Mouse (Mus musculus) C2C12 (cell line): Measurements from ENCODE around the gene Osbpl3. TPM values are rescaled to one million over a fixed set of nuclear protein-coding genes. Genes with fewer than 3 reads are reported as not detected.

Experiments
- H3K27me3 ChIP-seq: one replicate; pipeline ENCODE4 v1.6.1; 2011; ENCODE audit not compliant: control insufficient read depth, insufficient read depth, insufficient read length
- H3K36me3 ChIP-seq: one replicate; pipeline ENCODE4 v1.6.1; 2011; ENCODE audit not compliant: control insufficient read depth, insufficient read depth
- H3K4me3 ChIP-seq: one replicate; pipeline ENCODE4 v1.5.1; 2011; ENCODE audit warnings: mild to moderate bottlenecking, control low read depth; ENCODE audit not compliant: poor library complexity, insufficient read depth, severe bottlenecking
- H3K79me2 ChIP-seq: one replicate; pipeline ENCODE4 v1.6.1; 2011; ENCODE audit not compliant: control insufficient read depth, insufficient read depth
- H3K79me3 ChIP-seq: one replicate; pipeline ENCODE4 v1.6.1; 2011; ENCODE audit warnings: low read depth, control low read depth
- H3ac ChIP-seq: one replicate; pipeline ENCODE3; 2011; ENCODE audit warnings: low read depth; ENCODE audit not compliant: control insufficient read depth, insufficient read length
- CEBPB ChIP-seq: IDR thresholded peaks from one replicate; pipeline ENCODE4 v1.6.1; 2011; ENCODE audit warnings: low read depth, mild to moderate bottlenecking, control low read depth, moderate library complexity
- CTCF ChIP-seq: IDR thresholded peaks from one replicate; pipeline ENCODE4 v1.5.1; 2011; ENCODE audit not compliant: control insufficient read depth, insufficient read depth, insufficient read length
- FOSL1 ChIP-seq: IDR thresholded peaks from one replicate; pipeline ENCODE4 v1.8.0; 2011; ENCODE audit warnings: mild to moderate bottlenecking, low read length; ENCODE audit not compliant: poor library complexity, insufficient read depth, severe bottlenecking
- MAX ChIP-seq: IDR thresholded peaks from one replicate; pipeline ENCODE4 v1.6.1; 2011; ENCODE audit warnings: mild to moderate bottlenecking, control low read depth
- MYOD1 ChIP-seq: IDR thresholded peaks from one replicate; pipeline ENCODE4 v1.6.1; 2011; ENCODE audit warnings: low read depth; ENCODE audit not compliant: control insufficient read depth, insufficient read length
- MYOG ChIP-seq: IDR thresholded peaks from one replicate; pipeline ENCODE4 v1.6.1; 2011; ENCODE audit not compliant: control insufficient read depth, insufficient read length; ENCODE audit errors: extremely low read depth
- USF1 ChIP-seq: IDR thresholded peaks from one replicate; pipeline ENCODE4 v1.6.1; 2011; ENCODE audit warnings: low read depth, mild to moderate bottlenecking, control low read depth, moderate library complexity
- polyA plus RNA-seq: library from polyadenylated mRNA; unstranded; fragments of >200 nt; fragmentation: generic; extraction: Trizol; gene quantifications from one replicate; pipeline ENCODE4 v1.2.1, GENCODE M21; 2012; ENCODE audit warnings: missing spikeins

Osbpl3 gene
- polyA plus RNA-seq, 1 experiment = 17.6 TPM

GRCm38 (mm10) chr6:50331477-50331876 lies 124.5 kb downstream of the Osbpl3 start:
- H3K79me2 ChIP-seq = no peaks in the 10 kb centered on the region
- TF ChIP-seq CTCF (no peak), MYOG (no peak), MYOD1 (no peak), FOSL1 (no peak), USF1 (no peak), CEBPB (no peak)
- peaks cover 25% of the 10 kb centered on the region for H3K36me3 ChIP-seq
- no peak overlapping the region for H3ac ChIP-seq
- no peaks in the 10 kb centered on the region for H3K79me3 ChIP-seq
- no peaks in the 10 kb centered on the region for H3K27me3 ChIP-seq
- H3K4me3 ChIP-seq = no peak overlapping the region

DNA sequence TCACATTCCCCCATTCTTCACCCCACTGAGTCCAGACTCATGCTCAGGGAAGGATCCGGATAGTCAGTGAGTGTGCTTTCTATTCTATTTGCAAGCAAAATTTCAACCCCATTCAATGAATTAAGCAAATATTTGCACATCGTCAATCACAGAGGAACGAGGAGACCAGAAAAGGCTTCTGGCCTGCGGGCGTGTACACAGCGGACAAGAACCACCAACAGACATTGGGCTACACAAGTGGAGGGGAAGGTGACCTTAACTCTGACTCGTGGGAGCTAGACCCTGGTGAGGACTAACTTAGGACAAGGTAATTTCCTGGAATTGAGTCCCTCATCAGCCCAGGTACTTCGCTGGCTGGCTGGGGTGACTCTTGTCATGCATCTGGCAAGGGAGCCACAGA lies 126.6 kb downstream of the Osbpl3 start:
- peaks cover 36% of the 10 kb centered on the region for H3K36me3 ChIP-seq
- no peak overlapping the region for H3K4me3 ChIP-seq
- no peaks in the 10 kb centered on the region for H3K79me3 ChIP-seq
- TF ChIP-seq USF1 (no peak), CTCF (no peak), FOSL1 (no peak), CEBPB (no peak), MYOG (no peak), MAX (no peak), MYOD1 (no peak)
- no peaks in the 10 kb centered on the region for H3K27me3 ChIP-seq
- no peak overlapping the region for H3ac ChIP-seq
- no peaks in the 10 kb centered on the region for H3K79me2 ChIP-seq

DNA sequence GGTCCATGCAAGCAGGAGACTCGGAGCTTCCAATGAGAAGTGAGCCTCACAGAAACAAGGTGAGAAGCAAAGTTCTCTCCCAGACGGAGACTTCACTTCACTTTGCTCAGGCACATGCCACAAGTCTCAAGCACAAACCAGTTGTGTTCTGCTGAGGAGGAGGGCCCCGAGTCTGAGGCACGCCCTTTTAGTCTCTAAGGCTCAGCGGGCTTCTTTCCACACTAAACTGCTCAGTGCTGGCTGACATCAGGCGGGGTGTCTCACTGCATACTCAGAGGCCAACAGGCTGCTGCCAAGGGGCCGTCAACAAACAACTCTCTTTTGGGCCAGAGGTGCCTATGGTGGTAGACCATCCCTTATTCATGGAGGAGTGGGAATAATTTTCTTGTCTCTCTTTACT lies 127.1 kb downstream of the Osbpl3 start:
- H3K4me3 ChIP-seq = no peak overlapping the region
- TF ChIP-seq CTCF (no peak), MYOG (no peak)
- H3K79me3 ChIP-seq = no peaks in the 10 kb centered on the region
- peaks cover 36% of the 10 kb centered on the region for H3K36me3 ChIP-seq
- H3K27me3 ChIP-seq = no peaks in the 10 kb centered on the region
- H3ac ChIP-seq = no peak overlapping the region
- H3K79me2 ChIP-seq = no peaks in the 10 kb centered on the region

- Histone ChIP-seq H3ac (no peak overlapping the region), H3K4me3 (no peak overlapping the region), H3K36me3 (peaks cover 31% of the 10 kb centered on the region), H3K79me3 (no peaks in the 10 kb centered on the region), H3K27me3 (no peaks in the 10 kb centered on the region), H3K79me2 (no peaks in the 10 kb centered on the region)
- TF ChIP-seq MAX (no peak), CEBPB (no peak), MYOG (no peak), CTCF (no peak), USF1 (no peak), FOSL1 (no peak)
These were observed 129.8 kb downstream of the Osbpl3 start for GRCm38 (mm10) chr6:50326192-50326591.

GRCm38 (mm10) chr6:50325485-50325884 lies 130.5 kb downstream of the Osbpl3 start:
- Histone ChIP-seq H3K79me3 (no peaks in the 10 kb centered on the region), H3K4me3 (no peak overlapping the region), H3ac (no peak overlapping the region), H3K79me2 (no peaks in the 10 kb centered on the region), H3K27me3 (no peaks in the 10 kb centered on the region), H3K36me3 (peaks cover 31% of the 10 kb centered on the region)
- no peak for TF ChIP-seq FOSL1
- no peak for TF ChIP-seq MYOD1
- TF ChIP-seq CTCF = no peak
- TF ChIP-seq CEBPB = no peak
- TF ChIP-seq MYOG = no peak
- TF ChIP-seq USF1 = no peak
- no peak for TF ChIP-seq MAX

- no peaks in the 10 kb centered on the region for H3K79me2 ChIP-seq
- TF ChIP-seq USF1 (no peak), CEBPB (no peak)
- no peak overlapping the region for H3ac ChIP-seq
- H3K27me3 ChIP-seq = no peaks in the 10 kb centered on the region
- no peak overlapping the region for H3K4me3 ChIP-seq
- H3K79me3 ChIP-seq = no peaks in the 10 kb centered on the region
- H3K36me3 ChIP-seq = peaks cover 34% of the 10 kb centered on the region
These were observed 133.4 kb downstream of the Osbpl3 start for GRCm38 (mm10) chr6:50322631-50323030.
